Mouse (Mus musculus) layer of hippocampus, adult 2 months (tissue): ENCODE measurements around the gene Ifitm6. TPM values are rescaled to one million over a fixed set of nuclear protein-coding genes. Genes with fewer than 3 reads are reported as not detected.
"Not testable (repeated sequence)": the region's sequence is repeated elsewhere in the genome, so short reads cannot be mapped to it uniquely, and the experiment has no call there.

Experiments used
- DNase-seq, 2 experiments: peaks; one replicate each; pipeline ENCODE4 v3.0.0; 2022; ENCODE audit warnings: low spot score in 2 of 2
- H3K27ac ChIP-seq: fragments of 200-600 bp; 2 replicates; pipeline ENCODE4 v1.8.1; 2022
- H3K4me3 ChIP-seq: fragments of 200-600 bp; 2 replicates; pipeline ENCODE4 v1.8.1; 2022; ENCODE audit warnings: mild to moderate bottlenecking
- CTCF ChIP-seq: fragments of 200-600 bp; conservative IDR thresholded peaks from 2 replicates; pipeline ENCODE4 v1.8.1; 2022; ENCODE audit warnings: antibody characterized with exemption, mild to moderate bottlenecking, moderate library complexity
- long read RNA-seq, 2 experiments: library from polyadenylated mRNA; stranded (forward); transcript quantifications; one replicate each; pipeline ENCODE4 v2.0.0; 2021; ENCODE audit warnings: borderline mapping rate in 2 of 2
- total RNA-seq, 2 experiments: library from RNA; stranded (reverse); gene quantifications; 2 replicates each; pipeline ENCODE4 v1.2.3; 2021

Ifitm6 gene
- not detected for total RNA-seq
- long read RNA-seq, experiment 1 = 0 reads
- long read RNA-seq, experiment 2 = 0 reads

DNA sequence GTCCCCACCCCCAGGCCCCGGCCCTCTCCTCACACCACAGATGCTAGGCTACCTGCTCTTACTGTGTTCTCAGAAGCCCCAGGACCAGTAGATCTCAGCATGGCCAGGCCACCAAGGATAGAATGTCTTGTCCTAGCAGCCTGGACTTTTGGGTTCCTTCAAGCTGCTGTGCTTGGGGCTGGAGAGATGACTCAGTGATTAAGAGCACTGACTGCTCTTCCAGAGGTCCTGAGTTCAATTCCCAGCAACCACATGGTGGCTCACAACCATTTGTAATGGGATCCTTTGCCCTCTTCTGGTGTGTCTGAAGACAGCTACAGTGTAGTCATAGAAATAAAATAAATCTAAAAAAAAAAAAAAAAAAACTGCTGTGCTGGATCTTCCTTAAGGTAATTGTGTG, at the start of gene Ifitm6:
Gene Ifitm6 (minus strand): TSS at position 101 of the 400 bp plus-strand sequence.
- DNase-seq, H3K27ac ChIP-seq, H3K4me3 ChIP-seq: not testable (repeated sequence)

GRCm38 (mm10) chr7:141064576-141064975, 46.9 kb upstream of the Ifitm6 start:
- no peak for DNase-seq
- Histone ChIP-seq H3K27ac (no peak overlapping the region), H3K4me3 (no peak overlapping the region)
- no peak for TF ChIP-seq CTCF

- Histone ChIP-seq H3K4me3 (no peak overlapping the region), H3K27ac (no peak overlapping the region)
- no peak for DNase-seq
- TF ChIP-seq CTCF = no peak
Observed at GRCm38 (mm10) chr7:141064175-141064574, 46.5 kb upstream of the Ifitm6 start.

DNA sequence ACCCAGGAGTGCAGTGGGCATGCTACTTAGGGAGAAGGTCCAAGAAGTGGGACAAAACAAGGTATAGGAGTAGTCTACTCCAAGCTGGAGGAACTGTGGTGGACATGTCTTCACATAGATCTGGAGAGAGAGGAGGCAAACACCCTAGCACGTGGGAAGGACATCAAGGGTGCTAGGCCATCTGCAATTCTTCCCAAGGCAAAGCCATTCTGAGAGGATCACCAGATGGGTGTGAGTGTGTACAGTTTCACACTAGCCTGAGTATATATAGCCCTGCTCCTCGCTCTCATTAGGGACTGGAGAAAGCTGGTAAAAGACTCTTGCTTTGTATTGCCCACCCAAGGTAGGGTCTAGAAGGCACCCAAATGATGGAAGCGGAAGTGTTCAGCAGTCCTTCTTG, 45.6 kb upstream of the Ifitm6 start:
- Histone ChIP-seq H3K4me3 (no peak overlapping the region), H3K27ac (peak overlapping the region; percentile 94; the same call in 1 of the 2 replicates)
- no peak for DNase-seq
- no peak for TF ChIP-seq CTCF

DNA sequence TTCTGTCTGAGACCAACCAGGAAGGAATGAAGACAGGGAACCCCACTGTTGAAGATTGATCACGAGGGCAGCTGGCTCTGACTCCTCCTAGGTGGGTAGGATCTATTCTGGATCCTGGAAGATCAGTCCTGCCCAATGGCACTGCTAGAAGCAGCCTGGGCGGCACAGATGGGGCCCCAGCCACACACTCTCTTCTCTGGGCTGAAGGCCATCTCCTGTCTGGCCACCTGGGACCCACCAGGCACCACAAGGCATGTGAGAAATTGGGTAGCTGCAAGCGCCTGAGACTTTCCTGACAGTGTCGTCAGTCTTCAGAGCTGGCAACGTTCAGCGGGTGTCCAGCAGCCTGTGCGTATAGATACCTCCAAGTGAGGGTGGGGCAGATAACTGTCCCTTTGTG, 44.8 kb upstream of the Ifitm6 start:
- Histone ChIP-seq H3K27ac (peak overlapping the region; percentile 94; the same call in 1 of the 2 replicates), H3K4me3 (peak overlapping the region; percentile 88; the same call in 1 of the 2 replicates)
- DNase-seq = no peak
- TF ChIP-seq CTCF = no peak

DNA sequence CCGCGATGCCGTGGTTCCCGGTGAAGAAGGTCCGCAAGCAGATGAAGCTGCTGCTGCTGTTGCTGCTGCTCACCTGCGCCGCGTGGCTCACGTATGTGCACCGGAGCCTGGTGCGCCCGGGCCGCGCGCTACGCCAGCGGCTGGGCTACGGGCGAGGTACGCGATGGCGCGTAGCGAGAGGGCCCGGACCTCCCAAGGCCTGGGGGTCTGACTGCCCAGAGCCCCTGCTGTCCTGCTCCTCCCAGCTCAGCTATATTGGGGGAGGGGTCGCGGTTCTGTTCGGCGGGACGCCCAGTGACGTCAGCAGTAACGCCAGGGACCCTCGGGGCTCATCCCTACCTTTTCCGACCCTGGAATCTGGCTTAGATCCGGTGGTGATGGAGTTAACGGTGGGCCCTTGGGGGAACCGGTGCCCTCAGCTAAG, 43.6 kb upstream of the Ifitm6 start:
- no peak for DNase-seq
- TF ChIP-seq CTCF = no peak
- Histone ChIP-seq H3K27ac (peak overlapping the region; percentile 94), H3K4me3 (peak overlapping the region; percentile 88)

DNA sequence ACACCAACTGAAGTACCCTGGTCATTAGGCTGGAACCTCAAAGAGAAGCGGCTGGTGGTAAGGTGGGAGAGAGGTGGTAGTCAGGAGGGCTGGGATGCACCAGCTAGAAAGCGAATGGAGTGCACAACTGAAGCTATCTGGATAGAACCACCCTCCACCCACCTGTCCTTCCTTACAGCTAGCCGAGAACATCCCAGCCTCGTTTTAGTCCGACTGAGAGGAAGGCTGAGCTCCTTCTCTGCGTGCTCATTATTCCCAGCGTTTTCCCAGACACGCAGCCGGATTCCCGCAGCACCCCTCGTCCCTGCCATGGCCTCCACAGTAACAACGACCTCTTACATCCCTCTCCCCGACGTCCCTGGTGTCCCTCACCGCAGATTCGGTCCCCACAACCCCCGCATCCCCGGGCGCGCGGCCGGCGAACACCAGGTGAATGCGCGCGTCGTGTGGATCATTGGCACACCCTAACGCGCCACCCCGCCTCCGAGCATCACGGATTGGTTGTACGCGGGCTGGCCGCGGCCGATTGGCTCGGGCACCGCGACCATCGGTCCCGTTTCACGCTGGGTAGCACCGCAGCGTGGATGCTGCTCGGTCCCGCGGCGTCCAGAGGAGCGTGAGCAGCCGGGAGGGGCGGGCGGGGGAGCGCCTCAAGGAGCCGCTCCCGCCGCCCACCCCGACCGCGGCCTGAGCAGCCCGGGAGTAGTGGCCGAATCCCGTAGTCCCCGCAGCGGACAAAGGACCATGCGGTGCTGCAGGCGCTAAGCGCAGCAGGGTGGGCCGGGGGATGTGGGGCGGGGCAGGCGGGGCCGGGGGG, 42.9 kb upstream of the Ifitm6 start, which contains the start of gene B4galnt4:
Gene B4galnt4 (plus strand): TSS at position 679 of the 817 bp plus-strand sequence.
- DNase-seq = peak; percentile 91 to 94
- TF ChIP-seq CTCF = no peak
- H3K4me3 ChIP-seq = peak within 1 kb of the TSS; percentile 88
- H3K27ac ChIP-seq = peak within 1 kb of the TSS; percentile 94

GRCm38 (mm10) chr7:141059929-141060328, 42.2 kb upstream of the Ifitm6 start:
- peak overlapping the region; percentile 88 for H3K4me3 ChIP-seq
- no peak for TF ChIP-seq CTCF
- no peak for DNase-seq
- peak overlapping the region; percentile 94 for H3K27ac ChIP-seq

- DNase-seq = no peak
- H3K27ac ChIP-seq = no peak overlapping the region
- no peak overlapping the region for H3K4me3 ChIP-seq
- no peak for TF ChIP-seq CTCF
Observed at GRCm38 (mm10) chr7:141058601-141059341, 41.0 kb upstream of the Ifitm6 start.

GRCm38 (mm10) chr7:141057541-141057940, 39.8 kb upstream of the Ifitm6 start:
- TF ChIP-seq CTCF = no peak
- Histone ChIP-seq H3K4me3 (no peak overlapping the region), H3K27ac (no peak overlapping the region)
- no peak for DNase-seq

- DNase-seq = no peak
- no peak overlapping the region for H3K4me3 ChIP-seq
- no peak overlapping the region for H3K27ac ChIP-seq
- no peak for TF ChIP-seq CTCF
Observed at GRCm38 (mm10) chr7:141056976-141057375, 39.3 kb upstream of the Ifitm6 start.

DNA sequence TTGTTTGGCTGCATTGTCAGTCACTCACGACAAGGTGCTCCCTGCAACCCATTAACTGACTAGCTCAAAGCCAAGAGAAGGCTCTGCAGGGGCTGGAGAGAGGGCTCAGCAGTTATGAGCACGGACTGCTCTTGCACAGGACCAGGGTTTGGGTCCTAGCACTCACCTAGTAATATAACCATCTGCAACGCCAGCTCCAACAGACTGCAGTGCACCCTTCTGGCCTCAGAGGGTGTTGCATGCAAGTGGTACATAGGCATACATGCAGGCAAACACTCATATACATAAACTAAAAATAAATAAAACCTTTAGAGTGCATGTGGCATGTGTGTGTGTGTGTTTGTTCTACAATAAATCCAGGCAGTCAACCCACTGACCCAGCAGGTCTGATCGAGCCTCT, 38.1 kb upstream of the Ifitm6 start:
- peak; percentile 34 for TF ChIP-seq CTCF

GRCm38 (mm10) chr7:141052421-141052820, 34.7 kb upstream of the Ifitm6 start:
- no peak for DNase-seq
- H3K4me3 ChIP-seq = no peak overlapping the region
- H3K27ac ChIP-seq = no peak overlapping the region
- no peak for TF ChIP-seq CTCF

More for the DNA sequence above, 38.1 kb upstream of the Ifitm6 start:
- Histone ChIP-seq H3K27ac (no peak overlapping the region), H3K4me3 (no peak overlapping the region)
- DNase-seq = no peak

DNA sequence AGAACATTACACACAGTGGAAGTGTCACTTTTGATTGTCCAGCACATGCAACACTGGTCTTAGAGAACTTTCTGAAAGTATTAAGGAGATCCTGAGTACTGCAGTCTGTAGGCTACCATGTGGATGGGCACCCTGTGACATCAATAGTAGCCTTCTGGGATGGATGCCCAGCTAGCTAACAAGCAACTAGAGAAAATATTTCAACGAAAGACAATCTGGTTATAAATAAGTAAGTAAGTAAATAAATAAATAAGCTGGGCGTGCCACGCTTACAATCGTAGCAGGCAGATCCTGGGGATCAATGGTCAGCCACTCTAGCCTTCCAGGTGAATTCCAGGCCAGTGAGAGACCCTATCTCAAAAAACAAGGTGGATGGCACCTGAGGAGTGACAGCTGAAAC, 34.3 kb upstream of the Ifitm6 start:
- no peak for TF ChIP-seq CTCF
- Histone ChIP-seq H3K4me3 (no peak overlapping the region), H3K27ac (no peak overlapping the region)
- DNase-seq = no peak
